Mouse (Mus musculus) brown adipose tissue, adult 24 weeks (tissue): ENCODE data around the gene Fam120a. TPM values are rescaled to one million over a fixed set of nuclear protein-coding genes. Genes with fewer than 3 reads are reported as not detected.

Source experiments
- H3K27ac ChIP-seq: fragments of 200-500 bp; replicated peaks from 2 replicates; pipeline ENCODE4 v1.5.1; 2012; ENCODE audit warnings: low read depth, mild to moderate bottlenecking, low read length
- H3K4me1 ChIP-seq: fragments of 200-500 bp; 2 replicates; pipeline ENCODE4 v1.6.1; 2012; ENCODE audit warnings: low read length, mixed read lengths; ENCODE audit not compliant: control insufficient read depth, insufficient read depth, insufficient read length
- H3K4me3 ChIP-seq: fragments of 200-500 bp; 2 replicates; pipeline ENCODE4 v1.5.1; 2012; ENCODE audit warnings: low read depth, mild to moderate bottlenecking, low read length, moderate library complexity; ENCODE audit not compliant: insufficient read depth
- polyA plus RNA-seq: library from polyadenylated mRNA; stranded (reverse); fragments of >200 nt; gene quantifications from 2 replicates; pipeline ENCODE4 v1.2.4, GENCODE M21; 2012; ENCODE audit not compliant: missing spikeins, insufficient read depth, insufficient read length

Gene Fam120a
- polyA plus RNA-seq, 1 experiment, result 68.3 TPM

GRCm38 (mm10) chr13:48974699-48975098 is 6.9 kb upstream of the Fam120a start:
- no peak overlapping the region for H3K4me3 ChIP-seq
- H3K4me1 ChIP-seq, result no peaks in the 10 kb centered on the region; the same call in 1 of the 2 replicates
- no peak overlapping the region for H3K27ac ChIP-seq

- no peak overlapping the region for H3K27ac ChIP-seq
- no peak overlapping the region for H3K4me3 ChIP-seq
- H3K4me1 ChIP-seq, result no peaks in the 10 kb centered on the region; the same call in 1 of the 2 replicates
These were observed 6.4 kb upstream of the Fam120a start for GRCm38 (mm10) chr13:48974266-48974665.

- Histone ChIP-seq H3K27ac (no peak overlapping the region), H3K4me1 (no peaks in the 10 kb centered on the region; the same call in 1 of the 2 replicates), H3K4me3 (no peak overlapping the region)
These were observed 5.4 kb upstream of the Fam120a start for GRCm38 (mm10) chr13:48973231-48973630.

GRCm38 (mm10) chr13:48971033-48971432 is 3.2 kb upstream of the Fam120a start:
- no peak overlapping the region for H3K27ac ChIP-seq
- no peak overlapping the region for H3K4me3 ChIP-seq
- no peaks in the 10 kb centered on the region; the same call in 1 of the 2 replicates for H3K4me1 ChIP-seq

- peaks cover 2% of the 10 kb centered on the region for H3K4me1 ChIP-seq
- no peak overlapping the region for H3K27ac ChIP-seq
- H3K4me3 ChIP-seq, result no peak overlapping the region
These were observed 2.7 kb upstream of the Fam120a start for GRCm38 (mm10) chr13:48970566-48970965.

- Histone ChIP-seq H3K4me1 (peaks cover 12% of the 10 kb centered on the region), H3K4me3 (peak overlapping the region; percentile 95), H3K27ac (peak overlapping the region; percentile 98)
These were observed 902 bp upstream of the Fam120a start for GRCm38 (mm10) chr13:48968750-48969088.

GRCm38 (mm10) chr13:48966851-48967821 is 681 bp downstream of the Fam120a start:
- Histone ChIP-seq H3K4me3 (peak overlapping the region; percentile 95), H3K27ac (peak overlapping the region; percentile 91), H3K4me1 (peaks cover 14% of the 10 kb centered on the region)

GRCm38 (mm10) chr13:48965559-48966525 is 2.0 kb downstream of the Fam120a start:
- peak overlapping the region; percentile 95 for H3K4me3 ChIP-seq
- peaks cover 14% of the 10 kb centered on the region for H3K4me1 ChIP-seq
- peak overlapping the region; percentile 91 for H3K27ac ChIP-seq

GRCm38 (mm10) chr13:48964850-48965249 is 3.0 kb downstream of the Fam120a start:
- Histone ChIP-seq H3K27ac (no peak overlapping the region), H3K4me1 (peaks cover 14% of the 10 kb centered on the region), H3K4me3 (no peak overlapping the region)

- H3K27ac ChIP-seq, result no peak overlapping the region; the same call in 1 of the 2 replicates
- no peak overlapping the region for H3K4me3 ChIP-seq
- peaks cover 23% of the 10 kb centered on the region for H3K4me1 ChIP-seq
These were observed 4.7 kb downstream of the Fam120a start for GRCm38 (mm10) chr13:48963111-48963510.

GRCm38 (mm10) chr13:48962519-48962918 is 5.3 kb downstream of the Fam120a start:
- Histone ChIP-seq H3K4me3 (no peak overlapping the region), H3K4me1 (peaks cover 23% of the 10 kb centered on the region), H3K27ac (no peak overlapping the region)

- H3K4me1 ChIP-seq, result peaks cover 26% of the 10 kb centered on the region
- H3K4me3 ChIP-seq, result no peak overlapping the region
- H3K27ac ChIP-seq, result no peak overlapping the region
These were observed 9.2 kb downstream of the Fam120a start for GRCm38 (mm10) chr13:48958608-48959007.

- H3K4me1 ChIP-seq, result peaks cover 24% of the 10 kb centered on the region
- no peak overlapping the region for H3K27ac ChIP-seq
These were observed 13.0 kb downstream of the Fam120a start for GRCm38 (mm10) chr13:48954825-48955224.

GRCm38 (mm10) chr13:48950600-48951241 is 17.1 kb downstream of the Fam120a start:
- H3K27ac ChIP-seq, result no peak overlapping the region
- H3K4me3 ChIP-seq, result no peak overlapping the region
- H3K4me1 ChIP-seq, result peaks cover 6% of the 10 kb centered on the region

More at GRCm38 (mm10) chr13:48954825-48955224, 13.0 kb downstream of the Fam120a start:
- H3K4me3 ChIP-seq, result no peak overlapping the region
